ENCODE assay signal across 10 mouse cellular contexts in genomic region chr19:26566109-26566508, GRCm38 (mm10). TPM values are rescaled to one million over a fixed set of nuclear protein-coding genes. Genes with fewer than 3 reads are reported as not detected.
DNase-seq lines count a peak whose midpoint lies in the region; ATAC-seq and TF ChIP-seq lines count a peak whose summit lies in the region.
"Had no signal": no experiment of that assay in that cellular context is flagged by ENCODE, and none has a peak within 500 bp of the region (broad histone marks: within the 10 kb centered on the region; RNA-seq: fewer than 3 reads in every experiment).

No protein-coding gene starts in this region.

- no peaks in the 10 kb centered on the region for H3K27me3 ChIP-seq in lung, embryonic 14.5 days (ENCODE audit: insufficient read depth, low read length)
- no peaks in the 10 kb centered on the region for H3K27me3 ChIP-seq in neural tube, embryonic 11.5 days (ENCODE audit: control insufficient read depth, insufficient read depth, low read length)
- H3K27me3 ChIP-seq: heart, embryonic 12.5 days; liver, embryonic 15.5 days had no signal

- no peak overlapping the region for H3K4me3 ChIP-seq in lung, embryonic 14.5 days (ENCODE audit: low read depth, low read length)
- no peak overlapping the region for H3K4me3 ChIP-seq in neural tube, embryonic 11.5 days (ENCODE audit: low read depth, low read length)
- H3K4me3 ChIP-seq: heart, embryonic 12.5 days; liver, embryonic 15.5 days had no signal

- no peak for TF ChIP-seq CTCF in lung, embryonic 14.5 days (IDR thresholded peaks at IDR 0.05; ENCODE audit: low read depth)

- H3K4me2 ChIP-seq in lung, embryonic 14.5 days = no peak overlapping the region
- H3K4me2 ChIP-seq in neural tube, embryonic 11.5 days (ENCODE audit: low read depth) = no peak overlapping the region
- H3K4me2 ChIP-seq: heart, embryonic 12.5 days; liver, embryonic 15.5 days had no signal

- no peaks in the 10 kb centered on the region for H3K9me3 ChIP-seq in lung, embryonic 14.5 days (ENCODE audit: low read depth, low read length)
- H3K9me3 ChIP-seq in neural tube, embryonic 11.5 days (ENCODE audit: control insufficient read depth, low read length) = no peaks in the 10 kb centered on the region
- H3K9me3 ChIP-seq: heart, embryonic 12.5 days; liver, embryonic 15.5 days had no signal

- no peak overlapping the region for H3K9ac ChIP-seq in lung, embryonic 14.5 days
- no peak overlapping the region for H3K9ac ChIP-seq in neural tube, embryonic 11.5 days (ENCODE audit: low read length)
- H3K9ac ChIP-seq: heart, embryonic 12.5 days; liver, embryonic 15.5 days had no signal

- H3K36me3 ChIP-seq in lung, embryonic 14.5 days (ENCODE audit: insufficient read depth) = no peaks in the 10 kb centered on the region
- no peaks in the 10 kb centered on the region for H3K36me3 ChIP-seq in neural tube, embryonic 11.5 days (ENCODE audit: control insufficient read depth, insufficient read depth, low read length)
- H3K36me3 ChIP-seq: heart, embryonic 12.5 days; liver, embryonic 15.5 days had no signal

- H3K27ac ChIP-seq in lung, embryonic 14.5 days (ENCODE audit: low read depth) = no peak overlapping the region
- no peak overlapping the region for H3K27ac ChIP-seq in neural tube, embryonic 11.5 days (ENCODE audit: low read depth, low read length)
- H3K27ac ChIP-seq: liver, embryonic 15.5 days had no signal

- DNase-seq in adrenal gland, postnatal 10 days = peak; percentile 18
- DNase-seq in adrenal gland, adult 2 months = no peak
- DNase-seq in lung, embryonic 14.5 days = peak; percentile 10
- DNase-seq in lung, postnatal 36 days = no peak
- DNase-seq in kidney, adult 9 months = peak; percentile 89
- DNase-seq in neural tube, embryonic 11.5 days (ENCODE audit: low spot score) = peak; percentile 44
- no peak for DNase-seq in right cerebral cortex, postnatal 14 days
- DNase-seq in MN1 (ENCODE audit: low spot score) = no peak

- no peaks in the 10 kb centered on the region for H3K4me1 ChIP-seq in lung, embryonic 14.5 days (ENCODE audit: insufficient read depth)
- H3K4me1 ChIP-seq in neural tube, embryonic 11.5 days (ENCODE audit: control insufficient read depth, insufficient read depth, low read length) = no peaks in the 10 kb centered on the region
- H3K4me1 ChIP-seq: heart, embryonic 12.5 days; liver, embryonic 15.5 days had no signal

- WGBS in lung, embryonic 14.5 days = 63% methylated on average over 9 of the region's 9 CpGs
- 59% methylated on average over 9 of the region's 9 CpGs for WGBS in neural tube, embryonic 11.5 days

- ATAC-seq in lung, embryonic 14.5 days (ENCODE audit: insufficient read depth) = no peak
- ATAC-seq in neural tube, embryonic 11.5 days (ENCODE audit: insufficient read depth, low FRiP score, low TSS enrichment) = no peak

RNA-seq across cellular contexts. Expression of gene Smarca2, which starts 38.7 kb away (rescaled TPM):
- total RNA-seq in adrenal gland, postnatal 10 days (2021) = 10 to 100 TPM; 66.7 to 78.1 TPM
- 10 to 100 TPM; 71.3 to 83.9 TPM for total RNA-seq in adrenal gland, adult 2 months (2021)
- 26.2 and 30.4 TPM in 2 replicates for polyA plus RNA-seq in adrenal gland, adult 2 months (2012; rRNA removed)
- 45.6 and 48.2 TPM in 2 replicates for polyA plus RNA-seq in lung, embryonic 14.5 days (2014; fragmentation: Nextera tagmentation; extraction: Ambion mirVana)
- polyA plus RNA-seq in neural tube, embryonic 11.5 days (2014; fragmentation: Nextera tagmentation; extraction: Ambion mirVana) = 26.1 and 28.6 TPM in 2 replicates

Comparison
In these comparisons a context has a peak if more than half of its experiments do, and no peak if none do; other contexts are left out.
1. DNase-seq: peak in adrenal gland, postnatal 10 days (single experiment), lung, embryonic 14.5 days (single experiment), kidney, adult 9 months (single experiment) and neural tube, embryonic 11.5 days (single experiment); none in adrenal gland, adult 2 months (single experiment), lung, postnatal 36 days (single experiment), right cerebral cortex, postnatal 14 days (single experiment) and MN1 (single experiment).